Mouse (Mus musculus): ENCODE results near the gene Dda1. TPM values are rescaled to one million over a fixed set of nuclear protein-coding genes. Genes with fewer than 3 reads are reported as not detected.

The Dda1 gene
- polyA plus RNA-seq, 3 experiments from 2014 or later: 24.3 to 40.4 (median 25.5) TPM

Other genes with a start within 250 kb of the Dda1 start
- gene Myo9b, start 196.5 kb upstream of the Dda1 start, polyA plus RNA-seq (2017; shearing (Covaris generic)): 10 to 100 TPM; 18.3 to 20.4 (median 19.4) TPM
- 10 to 100 TPM; 26.5 to 53.0 (median 32.5) TPM for gene Haus8, start 196.3 kb upstream of the Dda1 start, polyA plus RNA-seq (2017; shearing (Covaris generic))
- 100 to 1,000 TPM; 185 to 341 (median 339) TPM for gene Use1, start 102.4 kb upstream of the Dda1 start, polyA plus RNA-seq (2017; shearing (Covaris generic))
- gene Ocel1, start 97.9 kb upstream of the Dda1 start, polyA plus RNA-seq (2017; shearing (Covaris generic)): 1 to 10 TPM; 3.3 to 4.7 (median 4.5) TPM
- 1 to 10 TPM in 2 of 3 experiments, under 1 TPM in 1; 0.93 to 2.4 (median 1.1) TPM for gene Nr2f6, start 87.2 kb upstream of the Dda1 start, polyA plus RNA-seq (2017; shearing (Covaris generic))
- gene Ushbp1, start 73.4 kb upstream of the Dda1 start, polyA plus RNA-seq (2017; shearing (Covaris generic)): under 1 TPM in 2 of 3 experiments, not detected in 1; 0.13 to 0.21 TPM
- gene Babam1, start 72.3 kb upstream of the Dda1 start, polyA plus RNA-seq (2017; shearing (Covaris generic)): 10 to 100 TPM; 52.0 to 70.5 (median 54.7) TPM
- gene Ankle1, start 63.2 kb upstream of the Dda1 start, polyA plus RNA-seq (2017; shearing (Covaris generic)): 1 to 10 TPM in 2 of 3 experiments, under 1 TPM in 1; 0.62 to 4.9 (median 1.2) TPM
- gene Abhd8, start 5.5 kb upstream of the Dda1 start, polyA plus RNA-seq (2017; shearing (Covaris generic)): 10 to 100 TPM; 21.0 to 24.0 (median 23.1) TPM
- 10 to 100 TPM; 68.3 to 83.2 (median 80.6) TPM for gene Mrpl34, start 4.2 kb upstream of the Dda1 start, polyA plus RNA-seq (2017; shearing (Covaris generic))
- under 1 TPM in 2 of 3 experiments, not detected in 1; 0.11 to 0.31 TPM for gene Ano8, start 16.8 kb downstream of the Dda1 start, polyA plus RNA-seq (2017; shearing (Covaris generic))
- gene Gtpbp3, start 18.9 kb downstream of the Dda1 start, polyA plus RNA-seq (2017; shearing (Covaris generic)): 1 to 10 TPM; 2.6 to 6.5 (median 3.4) TPM
- gene Plvap, start 42.6 kb downstream of the Dda1 start, polyA plus RNA-seq (2017; shearing (Covaris generic)): not detected
- gene Ccdc194, start 56.5 kb downstream of the Dda1 start, polyA plus RNA-seq (2017; shearing (Covaris generic)): not detected
- gene Bst2, start 68.3 kb downstream of the Dda1 start, polyA plus RNA-seq (2017; shearing (Covaris generic)): 10 to 100 TPM; 52.2 to 66.6 (median 61.8) TPM
- 10 to 100 TPM; 38.1 to 75.7 (median 43.5) TPM for gene Mvb12a, start 73.7 kb downstream of the Dda1 start, polyA plus RNA-seq (2017; shearing (Covaris generic))
- 1 to 10 TPM in 1 of 3 experiments, under 1 TPM in 1, not detected in 1; 0.97 to 2.1 TPM for gene Tmem221, start 89.7 kb downstream of the Dda1 start, polyA plus RNA-seq (2017; shearing (Covaris generic))
- under 1 TPM in 1 of 3 experiments, not detected in 2; 0.13 TPM for gene Nxnl1, start 97.4 kb downstream of the Dda1 start, polyA plus RNA-seq (2017; shearing (Covaris generic))
- gene Slc27a1, start 99.7 kb downstream of the Dda1 start, polyA plus RNA-seq (2017; shearing (Covaris generic)): 1 to 10 TPM; 4.5 to 8.6 (median 5.8) TPM
- 10 to 100 TPM; 52.1 to 61.7 (median 60.1) TPM for gene Pgls, start 123.0 kb downstream of the Dda1 start, polyA plus RNA-seq (2017; shearing (Covaris generic))
- gene Fam129c, start 128.4 kb downstream of the Dda1 start, polyA plus RNA-seq (2017; shearing (Covaris generic)): 1 to 10 TPM; 1.5 to 2.0 (median 1.7) TPM
- 10 to 100 TPM in 2 of 3 experiments, 1 to 10 TPM in 1; 8.7 to 14.8 (median 13.6) TPM for gene Colgalt1, start 141.8 kb downstream of the Dda1 start, polyA plus RNA-seq (2017; shearing (Covaris generic))
- under 1 TPM; 0.42 to 0.67 (median 0.54) TPM for gene Unc13a, start 202.6 kb downstream of the Dda1 start, polyA plus RNA-seq (2017; shearing (Covaris generic))
- gene Jak3, start 207.1 kb downstream of the Dda1 start, polyA plus RNA-seq (2017; shearing (Covaris generic)): 10 to 100 TPM; 18.9 to 30.3 (median 22.5) TPM
- 10 to 100 TPM; 11.7 to 25.4 (median 22.8) TPM for gene Insl3, start 220.0 kb downstream of the Dda1 start, polyA plus RNA-seq (2017; shearing (Covaris generic))
- 1 to 10 TPM; 2.8 to 5.6 (median 4.3) TPM for gene B3gnt3, start 232.6 kb downstream of the Dda1 start, polyA plus RNA-seq (2017; shearing (Covaris generic))

Measured in inflammation-experienced regulatory T-cells, adult 6 months (primary cell).